Comparison of ENCODE assay signal across 7 mouse cellular contexts in the genomic region with DNA sequence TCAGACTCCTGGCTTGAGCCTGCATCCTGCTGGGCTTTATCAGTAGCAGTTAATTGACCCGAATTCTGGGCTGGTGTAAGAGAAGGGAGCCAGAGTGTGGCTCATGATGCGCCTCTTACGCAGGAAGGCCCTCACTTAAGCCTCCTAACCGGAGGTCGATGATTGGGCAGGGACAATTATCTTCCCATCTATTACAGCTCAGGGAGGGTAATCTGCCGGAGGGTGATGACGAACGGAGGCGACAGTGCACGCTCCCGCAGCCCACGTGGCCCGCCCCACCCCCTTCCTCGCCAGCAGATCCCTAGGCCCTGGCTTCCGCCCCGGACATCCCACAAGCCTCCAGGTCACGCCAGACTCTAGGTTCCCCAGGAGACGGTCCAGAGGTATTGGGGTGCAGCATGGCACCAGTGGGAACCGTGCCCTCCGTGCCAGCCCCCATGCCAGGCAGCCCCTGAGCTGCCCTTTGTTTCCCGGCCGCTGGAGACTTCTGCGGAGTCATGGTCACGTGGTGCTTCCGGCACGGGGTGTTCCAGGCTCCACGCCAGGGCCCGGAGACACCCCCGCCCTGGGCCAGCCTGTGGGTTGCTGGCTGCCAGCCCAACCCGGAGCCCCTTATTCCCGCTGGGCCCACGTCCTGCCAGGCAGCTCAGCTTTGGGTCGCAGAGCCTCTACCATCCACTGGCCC. TPM values are rescaled to one million over a fixed set of nuclear protein-coding genes. Genes with fewer than 3 reads are reported as not detected.
DNase-seq lines count a peak whose midpoint lies in the region; ATAC-seq lines count a peak whose summit lies in the region.

No protein-coding gene starts in this region.

- peak; percentile 92 for DNase-seq in adrenal gland, postnatal 10 days
- DNase-seq in embryo, embryonic 9.5 days (ENCODE audit: extremely low spot score): peak; percentile 86
- DNase-seq in kidney, adult 11 months: peak; percentile 88
- DNase-seq in limb, embryonic 10.5 days (ENCODE audit: low spot score): peak; percentile 84
- peak; percentile 79 for DNase-seq in skeletal muscle tissue, adult 2 months (ENCODE audit: low read depth, low spot score)

- H3K9ac ChIP-seq in midbrain, embryonic 12.5 days (replicated peaks): peak overlapping the region; percentile 59

- H3K4me3 ChIP-seq in limb, embryonic 10.5 days: peak overlapping the region; percentile 51
- H3K4me3 ChIP-seq in midbrain, embryonic 12.5 days: peak overlapping the region; percentile 38

- H3K36me3 ChIP-seq in limb, embryonic 10.5 days: no peaks in the 10 kb centered on the region
- H3K36me3 ChIP-seq in midbrain, embryonic 12.5 days: no peaks in the 10 kb centered on the region

- peak overlapping the region; percentile 96 for H3K27ac ChIP-seq in limb, embryonic 10.5 days
- peak overlapping the region; percentile 93 for H3K27ac ChIP-seq in midbrain, embryonic 12.5 days (replicated peaks)

- peaks cover 22% of the 10 kb centered on the region for H3K4me1 ChIP-seq in limb, embryonic 10.5 days
- H3K4me1 ChIP-seq in midbrain, embryonic 12.5 days: peaks cover 23% of the 10 kb centered on the region

- H3K9me3 ChIP-seq in limb, embryonic 10.5 days (replicated peaks): no peaks in the 10 kb centered on the region
- H3K9me3 ChIP-seq in midbrain, embryonic 12.5 days: no peaks in the 10 kb centered on the region

- peak; percentile 89 for ATAC-seq in granulocyte monocyte progenitor cell, adult 5-6 weeks (replicated peaks; ENCODE audit: poor library complexity, severe bottlenecking)
- peak; percentile 91 for ATAC-seq in midbrain, embryonic 12.5 days (ENCODE audit: low FRiP score, low read depth)

- no peaks in the 10 kb centered on the region for H3K27me3 ChIP-seq in limb, embryonic 10.5 days (ENCODE audit: low read depth, poor library complexity, severe bottlenecking)
- no peaks in the 10 kb centered on the region for H3K27me3 ChIP-seq in midbrain, embryonic 12.5 days

- WGBS in limb, embryonic 10.5 days: 11% methylated on average over 33 of the region's 33 CpGs
- 4% methylated on average over 33 of the region's 33 CpGs for WGBS in midbrain, embryonic 12.5 days

- H3K4me2 ChIP-seq in midbrain, embryonic 12.5 days (replicated peaks): peak overlapping the region; percentile 56

RNA-seq across cellular contexts. Expression of gene Sh2d6, which starts 9.0 kb away (rescaled TPM):
- under 1 TPM; 0.27 to 0.48 TPM for total RNA-seq in adrenal gland, postnatal 10 days (2021)
- total RNA-seq in granulocyte monocyte progenitor cell, adult 5-6 weeks (2014; fragmentation: Nextera tagmentation): not detected in 2 replicates
- 0.26 and 0.62 TPM in 2 replicates for total RNA-seq in granulocyte monocyte progenitor cell, adult 5-6 weeks (2017)
- polyA plus RNA-seq in limb, embryonic 10.5 days (2016; fragmentation: Nextera tagmentation; extraction: Ambion mirVana): 0.15 TPM in 1 of 2 replicates, not detected in the other
- polyA plus RNA-seq in midbrain, embryonic 12.5 days (2016; fragmentation: Nextera tagmentation; extraction: Ambion mirVana): 0.63 and 0.97 TPM in 2 replicates

RNA-seq across cellular contexts. Expression of gene Capg, which starts 31.7 kb away (rescaled TPM):
- total RNA-seq in adrenal gland, postnatal 10 days (2021): 10 to 100 TPM; 28.1 to 33.5 TPM
- total RNA-seq in granulocyte monocyte progenitor cell, adult 5-6 weeks (2014; fragmentation: Nextera tagmentation): 32.4 and 69.3 TPM in 2 replicates
- total RNA-seq in granulocyte monocyte progenitor cell, adult 5-6 weeks (2017): 52.4 and 56.6 TPM in 2 replicates
- polyA plus RNA-seq in limb, embryonic 10.5 days (2016; fragmentation: Nextera tagmentation; extraction: Ambion mirVana): 20.8 and 23.3 TPM in 2 replicates
- 5.8 and 6.1 TPM in 2 replicates for polyA plus RNA-seq in midbrain, embryonic 12.5 days (2016; fragmentation: Nextera tagmentation; extraction: Ambion mirVana)

Comparison
In these comparisons a context has a peak if more than half of its experiments do, and no peak if none do; other contexts are left out.
1. Peak in every context shown above with its lines: DNase-seq, ATAC-seq, H3K4me3 ChIP-seq and H3K27ac ChIP-seq.